Mouse (Mus musculus) midbrain, embryonic 15.5 days (tissue): ENCODE data around the gene Hectd1. TPM values are rescaled to one million over a fixed set of nuclear protein-coding genes. Genes with fewer than 3 reads are reported as not detected.

Experiments
- ATAC-seq: fragments of 200-750 bp; cut with Nextera tagmentation; replicated peaks from 2 replicates; pipeline ENCODE4 v1.8.0; 2017; ENCODE audit warnings: moderate TSS enrichment
- H3K27ac ChIP-seq: fragments of 300-500 bp; sonication (generic); 2 replicates; pipeline ENCODE4 v1.5.1; 2015; ENCODE audit warnings: mild to moderate bottlenecking, inconsistent platforms
- H3K27me3 ChIP-seq: fragments of 300-500 bp; sonication (generic); replicated peaks from 2 replicates; pipeline ENCODE4 v1.6.1; 2015; ENCODE audit warnings: inconsistent platforms
- H3K36me3 ChIP-seq: fragments of 300-500 bp; sonication (generic); replicated peaks from 2 replicates; pipeline ENCODE4 v1.6.1; 2015; ENCODE audit warnings: inconsistent platforms
- H3K4me1 ChIP-seq: fragments of 300-500 bp; sonication (generic); 2 replicates; pipeline ENCODE4 v1.6.1; 2015; ENCODE audit warnings: inconsistent platforms
- H3K4me2 ChIP-seq: fragments of 300-500 bp; sonication (generic); 2 replicates; pipeline ENCODE4 v1.6.1; 2015; ENCODE audit warnings: inconsistent platforms, mild to moderate bottlenecking, moderate library complexity
- H3K4me3 ChIP-seq: fragments of 300-500 bp; sonication (generic); 2 replicates; pipeline ENCODE4 v1.5.1; 2015; ENCODE audit warnings: mild to moderate bottlenecking, inconsistent platforms
- H3K9ac ChIP-seq: fragments of 300-500 bp; sonication (generic); 2 replicates; pipeline ENCODE4 v1.6.1; 2015; ENCODE audit warnings: mild to moderate bottlenecking, inconsistent platforms
- H3K9me3 ChIP-seq: fragments of 300-500 bp; sonication (generic); 2 replicates; pipeline ENCODE4 v1.6.1; 2016; ENCODE audit warnings: inconsistent platforms
- WGBS: fragments of 180-500 bp; shearing (Covaris S2); methylation state at CpG from one replicate; pipeline ENCODE4 v1.1.7; 2015; ENCODE audit warnings: mixed read lengths; 5-methylcytosine and 5-hydroxymethylcytosine counted together
- polyA plus RNA-seq: library from polyadenylated mRNA; unstranded; fragments of >200 nt; fragmentation: Nextera tagmentation; extraction: Ambion mirVana; gene quantifications from 2 replicates; pipeline ENCODE4 v1.2.1, GENCODE M21; 2015

Gene Hectd1
- polyA plus RNA-seq, 1 experiment from 2014 or later: 40.8 TPM

DNA sequence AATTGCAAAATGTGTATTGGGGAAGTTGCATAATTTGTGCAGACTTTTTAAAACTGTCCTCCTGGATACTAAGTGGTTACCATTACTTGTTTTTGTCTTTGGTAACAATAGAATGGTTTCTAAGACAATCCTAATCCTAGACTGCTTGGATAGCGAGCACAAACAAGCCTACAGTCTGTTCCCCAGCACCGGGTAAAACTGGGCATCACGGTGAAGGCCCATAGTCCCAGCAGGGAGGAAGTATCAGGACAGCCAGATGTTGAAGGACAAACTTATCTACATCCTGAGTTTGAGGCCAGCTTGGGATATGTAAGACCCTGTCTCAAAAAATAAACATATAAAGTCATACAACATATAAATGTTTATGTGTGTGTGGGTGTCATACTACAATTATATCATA lies 5.9 kb upstream of the Hectd1 start:
- Histone ChIP-seq H3K9ac (no peak overlapping the region), H3K27ac (no peak overlapping the region), H3K36me3 (no peaks in the 10 kb centered on the region), H3K9me3 (no peaks in the 10 kb centered on the region), H3K27me3 (no peaks in the 10 kb centered on the region), H3K4me3 (no peak overlapping the region), H3K4me2 (no peak overlapping the region), H3K4me1 (peaks cover 3% of the 10 kb centered on the region)
- no peak for ATAC-seq
- 54% methylated on average over 3 of the region's 3 CpGs for WGBS

DNA sequence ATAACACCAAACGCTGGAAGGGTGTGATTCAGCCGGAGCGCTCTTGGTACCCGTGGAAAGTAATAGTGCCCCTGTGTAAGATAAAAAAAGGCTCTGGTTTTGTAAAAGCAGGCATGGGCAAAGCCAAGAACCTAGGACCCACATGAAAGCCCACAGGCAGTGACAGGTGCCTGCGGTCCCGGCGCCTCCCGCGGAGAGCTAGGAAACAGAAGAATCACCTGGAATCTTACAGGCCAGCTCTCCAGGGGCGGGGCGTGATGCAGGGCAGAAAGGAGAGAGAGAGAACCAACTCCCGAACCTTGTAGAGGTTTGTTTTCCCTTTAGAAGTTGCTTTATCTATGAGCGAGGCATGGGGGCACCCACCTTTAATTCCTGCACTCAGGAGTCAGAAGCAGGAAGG lies 2.6 kb upstream of the Hectd1 start:
- no peak for ATAC-seq
- Histone ChIP-seq H3K36me3 (no peaks in the 10 kb centered on the region), H3K9ac (no peak overlapping the region), H3K27ac (no peak overlapping the region), H3K4me3 (no peak overlapping the region), H3K9me3 (no peaks in the 10 kb centered on the region), H3K4me2 (no peak overlapping the region), H3K4me1 (peaks cover 21% of the 10 kb centered on the region), H3K27me3 (no peaks in the 10 kb centered on the region)
- WGBS: 81% methylated on average over 13 of the region's 13 CpGs

GRCm38 (mm10) chr12:51831296-51831695 lies 2.0 kb upstream of the Hectd1 start:
- H3K9me3 ChIP-seq: no peaks in the 10 kb centered on the region
- H3K27me3 ChIP-seq: no peaks in the 10 kb centered on the region
- H3K4me1 ChIP-seq: peaks cover 21% of the 10 kb centered on the region
- no peak overlapping the region for H3K9ac ChIP-seq
- no peak overlapping the region for H3K4me2 ChIP-seq
- H3K36me3 ChIP-seq: no peaks in the 10 kb centered on the region
- H3K4me3 ChIP-seq: no peak overlapping the region
- WGBS: 94% methylated on average over 3 of the region's 3 CpGs
- no peak for ATAC-seq
- no peak overlapping the region for H3K27ac ChIP-seq

- Histone ChIP-seq H3K4me2 (no peak overlapping the region), H3K9ac (no peak overlapping the region), H3K9me3 (no peaks in the 10 kb centered on the region), H3K27ac (no peak overlapping the region), H3K27me3 (no peaks in the 10 kb centered on the region), H3K4me3 (no peak overlapping the region; the same call in 1 of the 2 replicates), H3K36me3 (no peaks in the 10 kb centered on the region), H3K4me1 (peaks cover 21% of the 10 kb centered on the region)
- 83% methylated on average over 1 of the region's 1 CpGs for WGBS
- no peak for ATAC-seq
These were observed 1.3 kb upstream of the Hectd1 start for GRCm38 (mm10) chr12:51830671-51831070.

DNA sequence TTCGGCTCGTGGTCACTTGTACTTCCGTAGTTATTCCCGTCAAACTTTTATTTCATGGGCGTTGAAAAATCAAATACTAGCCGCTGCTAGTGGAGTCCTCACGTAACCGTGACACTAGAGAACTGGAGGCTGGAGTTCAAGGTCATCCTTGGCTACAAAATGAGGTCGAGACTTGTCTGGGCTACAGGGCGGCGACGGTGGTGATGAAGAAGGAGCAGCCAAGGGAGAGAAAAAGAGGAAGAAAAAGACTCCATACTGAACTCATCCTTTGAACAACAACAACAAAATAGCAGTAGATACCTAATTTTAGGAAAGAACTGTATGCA lies 704 bp upstream of the Hectd1 start:
- under 1% methylated on average over 12 of the region's 12 CpGs for WGBS
- H3K4me1 ChIP-seq: peaks cover 21% of the 10 kb centered on the region
- H3K9ac ChIP-seq: peak overlapping the region; percentile 99

DNA sequence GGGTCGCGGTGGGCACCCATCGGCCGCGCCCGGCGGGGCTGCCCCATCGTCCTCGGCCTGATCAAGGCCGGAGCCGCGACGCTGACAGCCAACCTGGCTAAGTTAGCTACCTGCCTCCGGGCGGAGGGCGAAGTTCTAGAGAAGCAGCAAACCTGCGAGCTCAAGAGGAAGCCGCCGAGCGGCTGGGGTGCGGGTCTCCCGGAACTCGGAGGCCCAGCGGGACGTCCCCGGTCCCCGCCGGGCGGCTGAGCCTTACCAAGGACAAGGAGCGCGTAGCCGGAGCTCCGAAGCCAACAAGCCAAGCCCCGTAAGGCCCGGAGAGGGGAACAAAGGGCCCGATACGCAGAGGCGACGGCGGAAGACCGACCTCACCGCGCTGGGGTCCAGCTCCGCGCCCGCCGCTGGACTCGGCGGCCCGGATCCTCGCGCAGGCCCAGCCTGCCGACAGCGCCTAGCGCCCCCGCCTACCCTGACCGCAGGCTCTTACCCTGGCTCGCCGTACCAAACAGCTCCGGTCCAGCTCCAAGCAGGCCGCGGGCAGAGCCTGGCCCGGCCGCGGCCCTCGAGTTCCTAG lies 533 bp downstream of the Hectd1 start:
- ATAC-seq: peak; percentile 11
- Histone ChIP-seq H3K9me3 (no peaks in the 10 kb centered on the region), H3K4me1 (peaks cover 21% of the 10 kb centered on the region), H3K4me3 (peak overlapping the region; percentile 91), H3K9ac (peak overlapping the region; percentile 99), H3K36me3 (0 out of 2 replicates have a peak, but pooled peaks cover 8% of the 10 kb centered on the region), H3K27me3 (no peaks in the 10 kb centered on the region), H3K4me2 (peak overlapping the region; percentile 78), H3K27ac (peak overlapping the region; percentile 98)
- under 1% methylated on average over 66 of the region's 66 CpGs for WGBS

More for the DNA sequence above, 704 bp upstream of the Hectd1 start:
- Histone ChIP-seq H3K4me3 (peak overlapping the region; percentile 91), H3K27ac (peak overlapping the region; percentile 98), H3K36me3 (0 out of 2 replicates have a peak, but pooled peaks cover 4% of the 10 kb centered on the region), H3K27me3 (no peaks in the 10 kb centered on the region), H3K4me2 (peak overlapping the region; percentile 78), H3K9me3 (no peaks in the 10 kb centered on the region)
- peak; percentile 4; the same call in 1 of the 2 replicates for ATAC-seq

- 0 out of 2 replicates have a peak, but pooled peaks cover 8% of the 10 kb centered on the region for H3K36me3 ChIP-seq
- no peaks in the 10 kb centered on the region for H3K27me3 ChIP-seq
- peak overlapping the region; percentile 78 for H3K4me2 ChIP-seq
- H3K9ac ChIP-seq: peak overlapping the region; percentile 99
- no peak for ATAC-seq
- peak overlapping the region; percentile 98 for H3K27ac ChIP-seq
- H3K9me3 ChIP-seq: no peaks in the 10 kb centered on the region
- peaks cover 21% of the 10 kb centered on the region for H3K4me1 ChIP-seq
- peak overlapping the region; percentile 91 for H3K4me3 ChIP-seq
- WGBS: 33% methylated on average over 6 of the region's 6 CpGs
These were observed 1.2 kb downstream of the Hectd1 start for GRCm38 (mm10) chr12:51827958-51828650.

GRCm38 (mm10) chr12:51825338-51825737 lies 4.0 kb downstream of the Hectd1 start:
- H3K9ac ChIP-seq: no peak overlapping the region
- no peak overlapping the region for H3K27ac ChIP-seq
- 0 out of 2 replicates have a peak, but pooled peaks cover 8% of the 10 kb centered on the region for H3K36me3 ChIP-seq
- H3K4me1 ChIP-seq: peaks cover 19% of the 10 kb centered on the region
- H3K27me3 ChIP-seq: no peaks in the 10 kb centered on the region
- H3K4me3 ChIP-seq: no peak overlapping the region
- no peaks in the 10 kb centered on the region for H3K9me3 ChIP-seq
- no peak for ATAC-seq
- H3K4me2 ChIP-seq: no peak overlapping the region
- 94% methylated on average over 2 of the region's 2 CpGs for WGBS

- H3K27ac ChIP-seq: no peak overlapping the region
- 0 out of 2 replicates have a peak, but pooled peaks cover 8% of the 10 kb centered on the region for H3K36me3 ChIP-seq
- no peak overlapping the region for H3K9ac ChIP-seq
- no peaks in the 10 kb centered on the region for H3K27me3 ChIP-seq
- WGBS: 60% methylated on average over 5 of the region's 5 CpGs
- H3K9me3 ChIP-seq: no peaks in the 10 kb centered on the region
- H3K4me2 ChIP-seq: no peak overlapping the region
- H3K4me1 ChIP-seq: peaks cover 13% of the 10 kb centered on the region
- ATAC-seq: no peak
- no peak overlapping the region for H3K4me3 ChIP-seq
These were observed 6.0 kb downstream of the Hectd1 start for GRCm38 (mm10) chr12:51823311-51823710.

GRCm38 (mm10) chr12:51822861-51823260 lies 6.5 kb downstream of the Hectd1 start:
- no peak overlapping the region for H3K9ac ChIP-seq
- no peak overlapping the region for H3K27ac ChIP-seq
- no peaks in the 10 kb centered on the region for H3K27me3 ChIP-seq
- no peak overlapping the region for H3K4me2 ChIP-seq
- 0 out of 2 replicates have a peak, but pooled peaks cover 8% of the 10 kb centered on the region for H3K36me3 ChIP-seq
- WGBS: 95% methylated on average over 2 of the region's 2 CpGs
- peaks cover 9% of the 10 kb centered on the region for H3K4me1 ChIP-seq
- no peaks in the 10 kb centered on the region for H3K9me3 ChIP-seq
- H3K4me3 ChIP-seq: no peak overlapping the region
- ATAC-seq: no peak

DNA sequence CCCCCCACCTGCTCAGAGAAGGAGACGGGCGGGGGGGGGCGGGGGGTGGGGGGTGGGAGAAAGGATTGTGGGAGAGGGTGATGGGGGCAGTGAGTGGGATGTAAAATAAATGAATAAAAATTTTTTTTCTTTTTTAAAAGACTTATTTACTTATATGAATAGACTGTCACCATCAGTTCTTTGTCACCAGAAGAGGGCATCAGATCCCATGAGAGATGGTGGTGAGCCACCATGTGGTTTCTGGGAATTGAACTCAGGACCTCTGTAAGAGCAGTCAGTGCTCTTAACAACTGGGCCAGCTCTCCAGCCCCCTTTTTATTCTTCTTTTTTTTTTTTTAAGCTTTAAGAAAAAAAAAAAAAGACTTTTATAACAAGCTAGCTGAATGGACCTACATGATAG lies 7.1 kb downstream of the Hectd1 start:
- H3K27me3 ChIP-seq: no peaks in the 10 kb centered on the region
- peaks cover 2% of the 10 kb centered on the region for H3K4me1 ChIP-seq
- 0 out of 2 replicates have a peak, but pooled peaks cover 8% of the 10 kb centered on the region for H3K36me3 ChIP-seq
- no peak overlapping the region for H3K4me3 ChIP-seq
- H3K9ac ChIP-seq: no peak overlapping the region
- WGBS: 87% methylated on average over 3 of the region's 3 CpGs
- H3K27ac ChIP-seq: no peak overlapping the region
- H3K9me3 ChIP-seq: no peaks in the 10 kb centered on the region
- no peak overlapping the region for H3K4me2 ChIP-seq
- ATAC-seq: no peak

DNA sequence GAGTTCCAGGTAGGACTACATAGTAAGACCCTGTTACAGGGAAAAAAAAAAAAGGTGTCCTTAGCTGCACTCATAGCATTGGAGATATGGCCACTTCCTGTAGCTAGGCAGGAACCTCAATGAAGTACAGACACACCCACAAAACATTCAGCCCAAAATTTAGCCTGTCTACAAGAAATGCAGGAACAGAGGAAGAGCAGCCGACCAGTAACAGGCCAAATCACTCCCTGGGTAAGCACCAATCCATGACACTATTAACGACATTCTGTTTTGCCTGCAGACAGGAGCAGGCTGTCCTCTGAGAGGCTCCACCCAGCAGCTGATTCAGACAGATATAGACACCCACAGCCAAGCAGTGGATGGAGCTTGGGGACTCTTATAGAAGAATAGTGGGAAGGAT lies 8.1 kb downstream of the Hectd1 start:
- H3K27me3 ChIP-seq: no peaks in the 10 kb centered on the region
- H3K36me3 ChIP-seq: 0 out of 2 replicates have a peak, but pooled peaks cover 8% of the 10 kb centered on the region
- no peak overlapping the region for H3K4me2 ChIP-seq
- no peak for ATAC-seq
- WGBS: 59% methylated on average over 2 of the region's 2 CpGs
- no peak overlapping the region for H3K9ac ChIP-seq
- H3K27ac ChIP-seq: no peak overlapping the region
- no peak overlapping the region for H3K4me3 ChIP-seq
- no peaks in the 10 kb centered on the region for H3K9me3 ChIP-seq
- H3K4me1 ChIP-seq: no peaks in the 10 kb centered on the region; the same call in 1 of the 2 replicates
